Mouse (Mus musculus) forebrain, embryonic 13.5 days (tissue): ENCODE measurements around the gene Dnajc3. TPM values are rescaled to one million over a fixed set of nuclear protein-coding genes. Genes with fewer than 3 reads are reported as not detected.

ENCODE experiments used
- ATAC-seq: fragments of 200-750 bp; cut with Nextera tagmentation; 2 replicates; pipeline ENCODE4 v1.8.0; 2017
- H3K27ac ChIP-seq: fragments of 300-500 bp; sonication (generic); 2 replicates; pipeline ENCODE4 v1.5.1; 2015; ENCODE audit warnings: inconsistent platforms, mild to moderate bottlenecking, moderate library complexity
- H3K27me3 ChIP-seq: fragments of 300-500 bp; sonication (generic); 2 replicates; pipeline ENCODE4 v1.6.1; 2015; ENCODE audit warnings: mild to moderate bottlenecking, inconsistent platforms
- H3K36me3 ChIP-seq: fragments of 300-500 bp; sonication (generic); 2 replicates; pipeline ENCODE4 v1.6.1; 2015; ENCODE audit warnings: mild to moderate bottlenecking, inconsistent platforms; ENCODE audit not compliant: poor library complexity, severe bottlenecking
- H3K4me1 ChIP-seq: fragments of 300-500 bp; sonication (generic); 2 replicates; pipeline ENCODE4 v1.6.1; 2015; ENCODE audit warnings: inconsistent platforms
- H3K4me2 ChIP-seq: fragments of 300-500 bp; sonication (generic); 2 replicates; pipeline ENCODE4 v1.6.1; 2015; ENCODE audit warnings: inconsistent platforms, mild to moderate bottlenecking, moderate library complexity
- H3K4me3 ChIP-seq: fragments of 300-500 bp; sonication (generic); 2 replicates; pipeline ENCODE4 v1.5.1; 2015; ENCODE audit warnings: mild to moderate bottlenecking, inconsistent platforms
- H3K9ac ChIP-seq: fragments of 300-500 bp; sonication (generic); 2 replicates; pipeline ENCODE4 v1.6.1; 2015; ENCODE audit warnings: mild to moderate bottlenecking, inconsistent platforms
- H3K9me3 ChIP-seq: fragments of 300-500 bp; sonication (generic); replicated peaks from 2 replicates; pipeline ENCODE4 v1.6.1; 2016; ENCODE audit warnings: inconsistent platforms
- WGBS: fragments of 180-500 bp; shearing (Covaris S2); methylation state at CpG from one replicate; pipeline ENCODE4 v1.1.7; 2015; 5-methylcytosine and 5-hydroxymethylcytosine counted together
- polyA plus RNA-seq: library from polyadenylated mRNA; unstranded; fragments of >200 nt; fragmentation: Nextera tagmentation; extraction: Ambion mirVana; gene quantifications from 2 replicates; pipeline ENCODE4 v1.2.1, GENCODE M21; 2015

The Dnajc3 gene
- polyA plus RNA-seq, 1 experiment from 2014 or later: 17.5 TPM

DNA sequence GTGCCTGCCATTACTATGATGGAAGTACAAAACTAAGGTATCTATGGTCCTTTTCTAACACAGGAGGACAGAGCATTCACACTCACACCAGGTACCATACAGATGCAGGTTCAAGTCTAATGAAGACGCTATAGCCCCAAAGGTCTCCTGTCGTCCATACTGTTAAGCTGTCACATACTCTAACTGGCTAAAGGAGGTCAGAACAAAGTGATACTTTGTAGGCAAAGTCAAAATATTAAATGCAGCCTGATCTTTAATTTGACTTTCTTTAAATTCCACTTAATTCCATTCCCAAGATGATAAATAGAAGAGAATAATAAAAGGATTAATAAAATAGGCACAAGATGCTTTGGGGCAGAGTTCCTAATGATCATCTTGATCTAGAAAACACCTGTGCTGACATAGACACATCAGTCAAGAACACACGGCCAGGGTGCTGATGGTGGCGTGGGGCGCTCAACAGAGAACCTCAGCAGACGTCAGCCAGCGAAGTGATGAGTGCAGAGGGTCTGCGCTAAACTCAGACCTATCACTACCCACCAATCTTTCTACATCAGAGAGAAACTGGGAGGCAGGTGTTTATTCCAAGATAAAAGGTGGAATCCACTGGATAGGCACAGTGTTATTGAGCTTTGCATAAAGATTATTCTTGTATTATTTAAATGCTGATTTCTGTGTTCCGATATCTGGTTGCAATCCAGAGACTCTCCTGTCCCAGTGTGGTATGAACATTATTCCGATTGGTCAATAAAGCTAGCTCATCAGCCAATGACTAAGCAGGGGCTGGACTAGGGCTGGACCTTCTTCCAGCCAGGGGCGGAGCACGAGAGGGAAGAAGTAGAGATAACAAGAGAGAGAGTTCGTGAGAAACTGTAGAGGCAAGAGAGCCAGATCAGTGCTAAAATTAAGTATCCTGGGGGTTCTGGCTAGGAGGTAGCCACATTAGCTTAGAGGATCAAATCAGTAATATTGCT is 50.0 kb downstream of the Dnajc3 start:
- Histone ChIP-seq H3K27ac (no peak overlapping the region), H3K4me2 (no peak overlapping the region), H3K9me3 (no peaks in the 10 kb centered on the region), H3K9ac (no peak overlapping the region), H3K27me3 (no peaks in the 10 kb centered on the region), H3K36me3 (peaks cover 33% of the 10 kb centered on the region), H3K4me1 (no peaks in the 10 kb centered on the region), H3K4me3 (no peak overlapping the region)
- ATAC-seq: peak; percentile 60; the same call in 1 of the 2 replicates
- 53% methylated on average over 13 of the region's 13 CpGs for WGBS

DNA sequence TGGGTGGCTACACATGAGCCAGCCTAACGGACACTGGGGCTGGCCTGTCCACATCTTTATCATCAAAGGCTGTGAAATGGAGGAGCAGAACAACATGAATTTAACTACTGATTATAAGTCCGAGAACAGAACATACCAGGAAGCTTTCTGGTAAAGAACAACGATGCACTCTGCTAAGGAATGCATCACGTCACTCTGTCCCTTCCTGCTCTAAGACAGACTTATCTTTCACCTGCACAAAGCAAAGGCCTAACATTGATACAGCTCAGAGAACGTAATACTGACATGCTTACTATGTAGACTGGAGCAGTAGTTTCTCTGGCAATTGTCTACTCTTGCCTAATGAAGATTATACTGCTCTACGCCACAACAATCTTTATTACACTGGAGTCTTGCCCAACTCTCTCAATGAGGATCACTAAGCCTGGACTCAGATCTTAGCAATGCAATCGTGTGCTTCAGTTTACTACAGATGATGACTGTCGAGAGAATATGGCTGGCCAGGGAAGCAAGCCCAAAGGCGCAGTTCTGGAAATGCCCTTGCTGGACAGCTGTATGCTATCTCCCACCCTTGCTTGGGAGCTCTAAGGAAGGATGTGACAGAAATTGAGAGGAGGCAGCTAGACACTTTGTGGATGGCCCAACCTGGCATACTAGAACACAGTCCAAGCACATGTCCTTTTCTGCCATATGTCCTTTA is 57.6 kb downstream of the Dnajc3 start:
- peaks cover 43% of the 10 kb centered on the region for H3K36me3 ChIP-seq

DNA sequence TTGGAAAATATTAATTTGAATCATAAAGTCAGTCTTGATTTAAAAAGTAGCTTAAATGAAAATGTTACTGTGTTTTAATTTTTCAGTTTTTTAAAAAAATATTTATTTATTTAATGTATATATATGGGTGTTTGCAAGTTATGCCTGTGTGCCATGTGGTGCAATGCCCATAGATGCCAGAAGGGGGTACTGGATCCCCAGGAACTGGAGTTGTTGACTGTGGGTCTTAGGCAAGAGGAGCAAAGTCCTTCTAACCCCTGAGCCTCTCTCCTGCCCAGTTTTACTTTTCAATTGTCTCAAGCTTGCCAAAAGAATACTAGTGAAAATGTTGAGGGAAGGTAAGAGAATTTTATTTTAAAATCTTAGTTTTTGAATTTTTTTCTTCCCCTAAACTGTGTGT is 65.5 kb downstream of the Dnajc3 start:
- ATAC-seq: no peak
- H3K27me3 ChIP-seq: no peaks in the 10 kb centered on the region
- H3K9me3 ChIP-seq: no peaks in the 10 kb centered on the region
- H3K27ac ChIP-seq: no peak overlapping the region
- H3K4me3 ChIP-seq: no peak overlapping the region
- H3K4me1 ChIP-seq: peaks cover 11% of the 10 kb centered on the region
- no peak overlapping the region for H3K4me2 ChIP-seq
- H3K36me3 ChIP-seq: peaks cover 15% of the 10 kb centered on the region
- H3K9ac ChIP-seq: no peak overlapping the region

More for the DNA sequence above, 57.6 kb downstream of the Dnajc3 start:
- Histone ChIP-seq H3K27me3 (no peaks in the 10 kb centered on the region), H3K9ac (no peak overlapping the region), H3K9me3 (no peaks in the 10 kb centered on the region), H3K4me1 (no peaks in the 10 kb centered on the region), H3K4me2 (no peak overlapping the region), H3K4me3 (no peak overlapping the region), H3K27ac (no peak overlapping the region)
- 94% methylated on average over 9 of the region's 9 CpGs for WGBS
- no peak for ATAC-seq

DNA sequence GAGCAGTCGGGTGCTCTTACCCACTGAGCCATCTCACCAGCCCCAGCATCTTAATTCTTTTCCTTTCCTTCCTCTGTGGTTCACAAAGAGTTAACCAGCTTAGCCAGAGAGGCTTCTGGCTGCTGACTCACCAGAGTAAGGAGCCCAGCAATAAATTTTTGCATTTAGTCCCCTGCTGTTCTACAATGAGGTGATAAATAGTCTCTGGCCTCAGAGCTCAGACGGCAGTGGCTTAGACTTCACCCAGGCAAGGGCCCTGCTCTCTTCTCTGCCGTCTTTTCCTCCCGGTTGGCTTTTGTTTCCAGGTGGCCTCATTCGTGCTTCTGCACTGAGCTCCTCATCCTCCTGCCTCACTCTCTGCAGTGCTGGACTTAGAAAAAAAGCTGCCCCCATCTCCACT is 68.1 kb downstream of the Dnajc3 start:
- no peak for ATAC-seq
- Histone ChIP-seq H3K4me2 (peak overlapping the region; percentile 35), H3K9ac (no peak overlapping the region), H3K9me3 (no peaks in the 10 kb centered on the region), H3K27ac (peak overlapping the region; percentile 35), H3K36me3 (peaks cover 12% of the 10 kb centered on the region), H3K4me1 (peaks cover 11% of the 10 kb centered on the region), H3K27me3 (no peaks in the 10 kb centered on the region), H3K4me3 (peak overlapping the region; percentile 6; the same call in 1 of the 2 replicates)
- 10% methylated on average over 5 of the region's 5 CpGs for WGBS

DNA sequence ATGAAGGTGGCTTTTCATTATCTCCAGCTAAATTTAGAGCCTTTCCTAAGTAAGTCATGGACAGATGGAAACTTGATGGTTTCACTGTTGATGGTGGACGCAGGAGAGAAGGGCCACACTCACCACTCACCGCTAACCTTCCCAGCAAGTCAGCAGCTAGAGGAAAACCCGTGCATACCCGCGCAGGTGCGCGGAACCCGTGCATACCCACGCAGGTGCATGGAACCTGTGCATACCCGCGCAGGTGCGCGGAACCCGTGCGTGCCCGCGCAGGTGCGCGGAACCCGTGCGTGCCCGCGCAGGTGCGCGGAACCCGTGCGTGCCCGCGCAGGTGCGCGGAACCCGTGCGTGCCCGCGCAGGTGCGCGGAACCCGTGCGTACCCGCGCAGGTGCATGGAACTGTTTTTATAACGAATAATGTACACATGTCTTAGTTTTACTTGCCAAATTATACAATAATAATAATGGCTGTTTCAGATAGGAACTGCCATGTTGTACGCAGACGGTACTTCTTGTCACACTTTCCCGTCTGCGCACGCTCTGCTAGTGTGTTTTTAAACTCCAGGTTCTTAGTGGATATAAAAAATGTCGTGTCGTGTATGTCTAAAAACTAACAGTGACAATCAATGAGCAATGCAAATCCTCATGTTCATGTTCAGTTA is 68.8 kb downstream of the Dnajc3 start:
- peak overlapping the region; percentile 61; the same call in 1 of the 2 replicates for H3K27ac ChIP-seq
- H3K4me2 ChIP-seq: peak overlapping the region; percentile 85
- WGBS: 1% methylated on average over 49 of the region's 49 CpGs
- H3K4me1 ChIP-seq: peaks cover 11% of the 10 kb centered on the region
- H3K36me3 ChIP-seq: peaks cover 6% of the 10 kb centered on the region
- H3K9me3 ChIP-seq: no peaks in the 10 kb centered on the region
- peak overlapping the region; percentile 62 for H3K9ac ChIP-seq
- ATAC-seq: no peak; the same call in 1 of the 2 replicates
- no peaks in the 10 kb centered on the region for H3K27me3 ChIP-seq
- peak overlapping the region; percentile 53 for H3K4me3 ChIP-seq

DNA sequence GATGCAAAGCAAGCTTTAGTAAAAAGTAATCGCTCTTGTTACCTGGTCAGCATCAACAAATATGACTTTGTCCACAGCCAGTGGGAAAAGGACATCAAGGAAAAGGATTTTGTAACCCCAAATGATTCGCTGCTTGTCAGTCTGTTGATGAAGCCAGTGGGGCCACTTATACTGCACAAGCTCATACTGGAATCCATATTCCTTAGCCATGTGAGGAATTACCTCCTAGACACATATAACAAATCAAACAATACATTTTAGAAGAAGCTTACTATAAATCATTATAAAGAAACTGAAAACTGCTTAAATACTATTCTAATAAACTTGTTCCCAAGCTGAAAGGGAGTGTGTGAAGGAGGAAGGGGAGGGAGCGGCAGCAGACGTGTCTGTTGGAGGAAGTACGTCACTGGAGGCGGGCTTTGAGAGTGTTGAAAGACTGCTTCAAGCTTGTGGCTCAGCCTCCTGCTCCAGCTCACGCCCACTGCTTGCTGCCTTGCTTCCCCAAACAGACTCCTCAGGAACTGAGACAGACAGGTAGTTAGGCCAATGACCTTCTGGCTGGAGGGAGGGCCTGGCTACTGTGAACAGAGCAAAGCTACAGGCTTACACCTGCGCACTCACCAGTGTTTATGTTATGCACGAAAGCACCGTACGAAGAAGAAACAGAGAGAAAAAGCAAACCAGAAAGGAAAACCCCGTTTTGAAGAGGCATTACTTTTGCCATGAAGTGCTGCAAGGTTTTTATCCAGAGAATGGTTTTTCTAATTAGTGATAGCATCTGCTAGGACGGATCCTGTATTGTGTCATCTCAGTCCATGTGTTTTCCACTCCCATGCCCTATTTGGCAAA is 69.6 kb downstream of the Dnajc3 start:
- peak overlapping the region; percentile 85 for H3K4me2 ChIP-seq
- peaks cover 4% of the 10 kb centered on the region; the same call in 1 of the 2 replicates for H3K36me3 ChIP-seq
- H3K4me1 ChIP-seq: peaks cover 11% of the 10 kb centered on the region
- ATAC-seq: peak; percentile 100
- H3K4me3 ChIP-seq: peak overlapping the region; percentile 53
- H3K9ac ChIP-seq: peak overlapping the region; percentile 62
- H3K27me3 ChIP-seq: no peaks in the 10 kb centered on the region
- peak overlapping the region; percentile 71 for H3K27ac ChIP-seq
- under 1% methylated on average over 13 of the region's 13 CpGs for WGBS
- H3K9me3 ChIP-seq: no peaks in the 10 kb centered on the region

DNA sequence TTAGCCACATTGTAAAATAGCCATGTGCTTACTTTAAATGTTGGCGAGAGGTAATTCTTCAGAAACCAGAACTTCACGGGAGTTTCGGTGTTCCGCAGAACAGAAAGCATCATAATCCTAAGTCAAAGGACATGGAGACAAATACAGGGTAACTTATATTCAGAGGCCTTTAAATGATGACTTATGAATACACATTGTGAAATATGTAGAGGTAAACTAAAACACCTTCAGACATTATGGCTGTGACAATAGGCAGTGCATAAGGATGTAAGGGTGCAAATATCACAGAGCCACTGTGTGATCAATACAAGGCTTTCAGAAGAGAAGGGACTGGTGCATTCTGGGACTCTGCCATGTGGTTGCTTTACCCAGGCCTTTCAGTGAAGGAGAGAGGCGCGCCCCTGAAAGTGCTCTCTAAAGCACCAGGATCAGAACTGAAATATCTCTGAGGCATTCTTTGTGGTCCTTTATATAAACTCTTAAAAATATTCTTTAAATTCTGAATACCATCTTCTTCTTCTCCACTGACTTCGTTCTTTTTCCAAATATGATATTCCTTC is 70.3 kb downstream of the Dnajc3 start:
- 41% methylated on average over 7 of the region's 7 CpGs for WGBS
- peak overlapping the region; percentile 71; the same call in 1 of the 2 replicates for H3K27ac ChIP-seq
- no peak for ATAC-seq
- no peaks in the 10 kb centered on the region for H3K9me3 ChIP-seq
- no peaks in the 10 kb centered on the region for H3K27me3 ChIP-seq
- H3K4me1 ChIP-seq: peaks cover 11% of the 10 kb centered on the region
- peak overlapping the region; percentile 58; the same call in 1 of the 2 replicates for H3K9ac ChIP-seq
- H3K4me2 ChIP-seq: peak overlapping the region; percentile 85
- H3K36me3 ChIP-seq: peaks cover 4% of the 10 kb centered on the region; the same call in 1 of the 2 replicates
- peak overlapping the region; percentile 53 for H3K4me3 ChIP-seq

DNA sequence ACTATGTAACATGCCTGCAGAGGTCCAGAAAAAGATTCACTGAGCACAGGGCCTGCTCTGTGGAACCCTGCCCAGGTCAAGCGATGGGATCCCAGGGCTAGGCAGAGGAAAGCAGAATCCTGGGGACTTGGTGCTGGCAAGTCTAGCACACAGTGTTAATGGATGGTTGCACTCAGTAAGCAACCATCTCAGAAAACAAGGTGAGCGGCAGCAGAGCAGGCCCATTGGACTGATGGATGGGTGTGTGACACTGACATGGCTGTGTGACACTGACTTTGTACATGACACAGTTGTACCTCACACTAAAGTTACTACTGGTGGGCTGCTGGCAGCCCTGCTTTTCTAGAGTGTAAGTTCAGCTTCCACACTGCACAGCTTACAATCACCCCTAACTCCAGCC is 71.8 kb downstream of the Dnajc3 start:
- Histone ChIP-seq H3K4me1 (peaks cover 11% of the 10 kb centered on the region), H3K4me3 (no peak overlapping the region), H3K27ac (no peak overlapping the region), H3K27me3 (no peaks in the 10 kb centered on the region), H3K4me2 (no peak overlapping the region), H3K9ac (no peak overlapping the region), H3K36me3 (peaks cover 4% of the 10 kb centered on the region; the same call in 1 of the 2 replicates), H3K9me3 (no peaks in the 10 kb centered on the region)
- ATAC-seq: no peak
- 92% methylated on average over 2 of the region's 2 CpGs for WGBS

DNA sequence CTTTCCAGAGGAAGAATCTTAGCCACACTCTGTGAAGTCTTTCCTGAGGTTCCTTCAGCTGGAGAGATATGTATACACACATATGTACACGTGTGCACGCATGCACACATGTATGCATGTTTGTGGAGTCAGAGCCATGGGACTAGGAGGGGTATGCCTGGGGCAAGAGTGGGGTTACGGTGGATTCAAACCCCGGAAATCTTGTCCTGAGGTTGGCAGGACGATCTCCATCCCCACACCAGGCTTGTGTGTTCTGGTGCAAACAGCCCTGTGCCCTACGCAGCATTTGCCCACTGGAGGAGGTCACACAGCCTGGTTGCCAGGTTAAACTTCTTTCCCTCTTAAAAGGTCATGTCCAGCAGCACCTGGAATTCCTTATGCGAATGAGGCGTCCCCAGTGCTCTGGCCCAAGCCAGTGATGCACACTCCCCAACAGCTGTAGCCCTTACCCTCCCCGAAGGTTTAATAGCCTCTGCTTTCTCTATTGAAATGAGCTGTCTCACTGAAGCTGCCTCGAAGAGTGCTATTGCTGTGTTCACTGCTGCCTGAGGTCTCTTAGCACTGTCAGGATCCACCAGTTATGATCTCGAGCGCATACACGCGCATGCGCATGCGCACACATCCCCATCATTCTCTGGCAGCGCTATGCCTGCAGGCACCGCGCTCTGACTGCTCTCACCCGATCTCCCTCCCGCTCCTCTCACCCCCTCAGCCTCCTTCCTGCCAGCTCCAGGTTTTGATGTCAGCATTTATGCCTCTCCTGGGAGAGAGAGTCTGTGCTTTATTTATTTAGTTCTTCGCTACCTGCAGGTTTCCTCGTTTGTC is 75.0 kb downstream of the Dnajc3 start:
- peak overlapping the region; percentile 3; the same call in 1 of the 2 replicates for H3K4me3 ChIP-seq

DNA sequence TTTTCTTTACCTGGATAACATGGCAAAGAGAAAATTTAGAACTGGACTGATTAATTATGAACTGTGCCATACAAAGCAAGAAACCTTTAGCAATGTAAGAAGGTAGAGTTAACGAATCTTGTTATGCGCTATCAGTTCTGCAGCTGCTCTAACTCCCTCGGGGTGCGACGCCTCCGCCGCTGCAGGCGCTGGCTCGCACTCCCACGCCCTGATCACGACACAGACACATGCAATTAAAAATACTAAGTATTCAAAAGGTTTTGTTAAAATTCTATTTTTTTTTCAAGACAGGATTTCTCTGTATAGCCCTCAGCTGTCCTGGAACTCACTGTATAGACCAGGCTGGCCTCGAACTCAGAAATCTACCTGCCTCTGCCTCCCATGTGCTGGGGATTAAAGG is 75.8 kb downstream of the Dnajc3 start:
- ATAC-seq: no peak
- Histone ChIP-seq H3K9ac (no peak overlapping the region), H3K4me2 (no peak overlapping the region; the same call in 1 of the 2 replicates), H3K4me1 (no peaks in the 10 kb centered on the region), H3K27ac (no peak overlapping the region), H3K9me3 (no peaks in the 10 kb centered on the region), H3K36me3 (peaks cover 9% of the 10 kb centered on the region; the same call in 1 of the 2 replicates), H3K27me3 (no peaks in the 10 kb centered on the region), H3K4me3 (no peak overlapping the region)
- WGBS: 69% methylated on average over 12 of the region's 12 CpGs

More for the DNA sequence above, 75.0 kb downstream of the Dnajc3 start:
- WGBS: 64% methylated on average over 23 of the region's 23 CpGs
- Histone ChIP-seq H3K36me3 (peaks cover 9% of the 10 kb centered on the region; the same call in 1 of the 2 replicates), H3K4me1 (peaks cover 5% of the 10 kb centered on the region; the same call in 1 of the 2 replicates), H3K4me2 (peak overlapping the region; percentile 48), H3K27ac (no peak overlapping the region; the same call in 1 of the 2 replicates), H3K9ac (0 out of 2 replicates have a peak overlapping the region, but pooled peaks have one; percentile 19), H3K27me3 (no peaks in the 10 kb centered on the region), H3K9me3 (no peaks in the 10 kb centered on the region)
- peak; percentile 91 for ATAC-seq
